Mouse (Mus musculus): ENCODE measurements around the gene Abhd4. TPM values are rescaled to one million over a fixed set of nuclear protein-coding genes. Genes with fewer than 3 reads are reported as not detected.

Abhd4 gene
- total RNA-seq (2014; rRNA removed) (61.0 and 75.1 TPM in 2 replicates), polyA plus RNA-seq (2015; fragmentation: Nextera tagmentation; extraction: Ambion mirVana) (61.9 and 69.7 TPM in 2 replicates)

DNA sequence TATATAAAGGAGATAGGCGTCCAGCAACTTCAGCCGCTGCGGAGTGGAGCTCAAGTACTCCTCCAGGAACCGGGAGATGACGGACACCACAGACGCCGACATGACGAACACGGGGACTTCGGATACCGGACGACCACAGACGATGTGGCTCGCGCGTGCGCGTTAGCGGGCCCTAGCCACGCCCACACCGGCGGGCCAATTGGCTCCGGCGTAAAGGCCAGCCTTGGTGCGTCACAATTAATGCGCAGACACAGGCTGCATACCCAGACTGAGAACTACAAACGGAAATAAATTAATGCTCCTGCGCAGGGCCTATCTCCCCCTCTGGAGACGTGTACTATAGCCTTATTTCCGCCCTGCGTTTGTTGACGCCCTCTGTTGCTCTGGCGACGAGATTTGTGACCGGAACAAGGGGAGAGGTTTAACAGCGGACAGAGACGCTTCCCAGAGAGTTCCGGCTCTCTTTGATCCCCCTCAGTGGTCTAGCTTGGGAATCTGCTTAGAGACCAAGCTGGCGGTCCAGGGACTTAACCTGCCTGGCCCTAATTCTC lies at the start of gene Abhd4, which contains the start of gene Dad1:
Gene Abhd4, plus strand, starts transcription at position 448 of the 551 bp plus-strand sequence.
Gene Dad1, minus strand, starts transcription at position 364 of the 551 bp plus-strand sequence.
- H3K27me3 ChIP-seq (ENCODE audit: insufficient read depth, low read length): no peaks in the 10 kb centered on the region
- peak within 1 kb of the TSS; percentile 72 for H3K27ac ChIP-seq (ENCODE audit: low read depth, low read length)
- H3K4me1 ChIP-seq (ENCODE audit: insufficient read depth): peaks cover 8% of the 10 kb centered on the region; the same call in 1 of the 2 replicates
- H3K4me3 ChIP-seq (ENCODE audit: low read depth, low read length): peak within 1 kb of the TSS; percentile 83
- 0 out of 2 replicates have a peak, but pooled peaks cover 6% of the 10 kb centered on the region for H3K36me3 ChIP-seq (ENCODE audit: insufficient read depth)
- peak; percentile 32 for TF ChIP-seq CTCF (IDR thresholded peaks at IDR 0.05; ENCODE audit: low read depth)
- H3K9ac ChIP-seq: peak within 1 kb of the TSS; percentile 68
- H3K4me2 ChIP-seq (ENCODE audit: low read depth): peak within 1 kb of the TSS; percentile 75
- ATAC-seq (peak; percentile 100), DNase-seq (peak; percentile 99)
- WGBS: under 1% methylated on average over 39 of the region's 39 CpGs
- no peaks in the 10 kb centered on the region for H3K9me3 ChIP-seq (ENCODE audit: low read length)

DNA sequence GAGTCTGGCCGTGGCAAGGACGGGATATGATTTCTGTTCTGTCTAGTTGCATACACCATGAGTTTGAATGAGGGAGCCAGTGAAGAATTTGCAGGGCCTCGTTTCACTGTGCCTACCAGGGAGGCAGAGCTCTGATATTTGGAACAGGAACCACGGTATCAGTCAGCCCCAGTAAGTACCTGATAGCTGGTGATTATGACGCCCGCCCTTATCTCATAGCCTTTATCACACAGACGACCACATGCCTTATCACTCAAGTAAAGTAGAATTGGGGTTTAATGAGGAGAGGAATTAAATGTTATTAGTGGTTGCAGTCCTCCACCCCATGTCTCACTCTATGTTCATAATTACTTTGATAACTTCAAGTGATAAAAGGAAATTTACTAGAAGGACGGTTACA lies 49.7 kb upstream of the Abhd4 start:
- no peaks in the 10 kb centered on the region for H3K4me1 ChIP-seq (ENCODE audit: insufficient read depth)
- no peaks in the 10 kb centered on the region for H3K9me3 ChIP-seq (ENCODE audit: low read length)
- H3K27me3 ChIP-seq (ENCODE audit: insufficient read depth, low read length): no peaks in the 10 kb centered on the region
- no peak overlapping the region for H3K4me3 ChIP-seq (ENCODE audit: low read depth, low read length)
- H3K9ac ChIP-seq: no peak overlapping the region
- no peak for TF ChIP-seq CTCF (IDR thresholded peaks at IDR 0.05; ENCODE audit: low read depth)
- ATAC-seq: no peak
- WGBS: 90% methylated on average over 8 of the region's 8 CpGs
- no peak for DNase-seq
- no peaks in the 10 kb centered on the region for H3K36me3 ChIP-seq (ENCODE audit: insufficient read depth)
- no peak overlapping the region for H3K4me2 ChIP-seq (ENCODE audit: low read depth)
- H3K27ac ChIP-seq (ENCODE audit: low read depth, low read length): no peak overlapping the region

DNA sequence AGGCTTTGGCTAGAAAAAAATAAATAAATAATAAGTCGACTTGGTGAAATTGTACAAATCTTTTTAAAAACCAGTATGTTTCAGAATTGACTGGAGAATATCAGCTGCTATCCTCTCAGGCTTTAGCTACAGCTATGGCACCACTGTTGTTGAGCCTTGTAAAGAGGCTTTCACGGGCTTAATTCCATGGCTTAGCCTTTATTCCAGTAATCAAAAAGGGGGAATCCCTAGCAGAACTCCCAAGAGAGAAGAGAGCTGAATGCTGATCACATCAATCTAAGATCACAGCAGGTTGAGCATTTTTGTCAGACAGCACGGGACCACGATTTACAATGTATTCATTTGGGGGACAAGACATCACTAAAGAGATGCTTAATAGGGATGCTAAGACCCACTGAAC lies 49.2 kb upstream of the Abhd4 start:
- ATAC-seq: no peak
- Histone ChIP-seq H3K27ac (ENCODE audit: low read depth, low read length) (no peak overlapping the region), H3K4me3 (ENCODE audit: low read depth, low read length) (no peak overlapping the region), H3K36me3 (ENCODE audit: insufficient read depth) (no peaks in the 10 kb centered on the region), H3K9me3 (ENCODE audit: low read length) (no peaks in the 10 kb centered on the region), H3K4me2 (ENCODE audit: low read depth) (no peak overlapping the region), H3K9ac (no peak overlapping the region), H3K4me1 (ENCODE audit: insufficient read depth) (no peaks in the 10 kb centered on the region), H3K27me3 (ENCODE audit: insufficient read depth, low read length) (no peaks in the 10 kb centered on the region)
- DNase-seq: no peak
- TF ChIP-seq CTCF (IDR thresholded peaks at IDR 0.05; ENCODE audit: low read depth): no peak
- 58% methylated on average over 4 of the region's 4 CpGs for WGBS

DNA sequence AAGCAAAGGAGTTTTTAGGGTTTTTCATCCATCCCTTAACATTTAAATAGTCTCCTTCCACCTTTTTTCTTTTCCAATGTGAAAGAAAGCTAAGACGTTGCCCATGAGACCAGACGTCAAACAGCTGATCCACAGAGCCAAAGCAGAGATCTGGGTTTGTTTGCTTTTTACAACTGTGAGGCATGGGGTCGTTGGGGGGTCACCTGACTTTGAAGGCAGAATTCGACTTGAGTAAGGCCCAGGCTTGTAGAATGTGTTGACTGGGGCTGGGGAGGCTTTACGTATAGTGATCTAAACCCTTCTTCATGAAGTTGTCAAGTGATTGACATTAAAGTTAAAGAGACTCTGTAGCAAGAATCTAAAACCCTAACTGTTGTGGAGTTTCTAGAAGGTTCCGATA lies 48.1 kb upstream of the Abhd4 start:
- TF ChIP-seq CTCF (IDR thresholded peaks at IDR 0.05; ENCODE audit: low read depth): no peak
- ATAC-seq (no peak), DNase-seq (no peak)
- no peak overlapping the region for H3K27ac ChIP-seq (ENCODE audit: low read depth, low read length)
- H3K4me3 ChIP-seq (ENCODE audit: low read depth, low read length): no peak overlapping the region
- no peaks in the 10 kb centered on the region for H3K4me1 ChIP-seq (ENCODE audit: insufficient read depth)
- 76% methylated on average over 6 of the region's 6 CpGs for WGBS
- H3K9me3 ChIP-seq (ENCODE audit: low read length): no peaks in the 10 kb centered on the region
- H3K27me3 ChIP-seq (ENCODE audit: insufficient read depth, low read length): no peaks in the 10 kb centered on the region
- no peaks in the 10 kb centered on the region for H3K36me3 ChIP-seq (ENCODE audit: insufficient read depth)
- no peak overlapping the region for H3K9ac ChIP-seq
- H3K4me2 ChIP-seq (ENCODE audit: low read depth): no peak overlapping the region

GRCm38 (mm10) chr14:54206309-54206708 lies 47.7 kb upstream of the Abhd4 start:
- no peaks in the 10 kb centered on the region for H3K4me1 ChIP-seq (ENCODE audit: insufficient read depth)
- 89% methylated on average over 5 of the region's 5 CpGs for WGBS
- H3K9me3 ChIP-seq (ENCODE audit: low read length): no peaks in the 10 kb centered on the region
- H3K9ac ChIP-seq: no peak overlapping the region
- no peak overlapping the region for H3K4me2 ChIP-seq (ENCODE audit: low read depth)
- no peaks in the 10 kb centered on the region for H3K36me3 ChIP-seq (ENCODE audit: insufficient read depth)
- no peaks in the 10 kb centered on the region for H3K27me3 ChIP-seq (ENCODE audit: insufficient read depth, low read length)
- no peak overlapping the region for H3K4me3 ChIP-seq (ENCODE audit: low read depth, low read length)
- no peak for TF ChIP-seq CTCF (IDR thresholded peaks at IDR 0.05; ENCODE audit: low read depth)
- H3K27ac ChIP-seq (ENCODE audit: low read depth, low read length): no peak overlapping the region
- no peak for DNase-seq
- no peak for ATAC-seq

GRCm38 (mm10) chr14:54206750-54207550 lies 47.0 kb upstream of the Abhd4 start:
- WGBS: 81% methylated on average over 15 of the region's 15 CpGs
- Histone ChIP-seq H3K9ac (no peak overlapping the region), H3K9me3 (ENCODE audit: low read length) (no peaks in the 10 kb centered on the region), H3K27ac (ENCODE audit: low read depth, low read length) (no peak overlapping the region), H3K4me1 (ENCODE audit: insufficient read depth) (no peaks in the 10 kb centered on the region), H3K4me3 (ENCODE audit: low read depth, low read length) (no peak overlapping the region), H3K4me2 (ENCODE audit: low read depth) (no peak overlapping the region), H3K36me3 (ENCODE audit: insufficient read depth) (no peaks in the 10 kb centered on the region), H3K27me3 (ENCODE audit: insufficient read depth, low read length) (no peaks in the 10 kb centered on the region)
- DNase-seq (no peak), ATAC-seq (no peak)
- no peak for TF ChIP-seq CTCF (IDR thresholded peaks at IDR 0.05; ENCODE audit: low read depth)

DNA sequence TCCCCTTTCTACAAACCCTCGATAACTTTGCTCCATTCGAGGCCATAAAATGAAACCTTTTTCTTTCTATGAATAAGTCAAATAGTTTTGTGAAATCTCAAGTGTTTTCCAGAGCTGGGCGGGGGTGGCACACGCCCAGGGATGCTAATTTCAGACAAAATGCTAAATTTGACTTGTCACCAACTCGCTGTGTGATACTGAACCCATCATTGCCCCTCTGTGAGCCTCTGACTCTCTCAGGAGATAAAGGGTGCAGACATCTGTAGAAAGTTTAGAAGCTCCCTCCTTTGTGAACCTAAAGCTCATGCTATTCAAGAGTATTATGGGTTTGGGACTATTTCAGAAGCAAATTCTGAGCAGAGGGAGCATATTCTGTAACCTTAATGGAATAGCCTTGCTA lies 46.1 kb upstream of the Abhd4 start:
- H3K36me3 ChIP-seq (ENCODE audit: insufficient read depth): no peaks in the 10 kb centered on the region
- H3K27me3 ChIP-seq (ENCODE audit: insufficient read depth, low read length): no peaks in the 10 kb centered on the region
- H3K4me1 ChIP-seq (ENCODE audit: insufficient read depth): no peaks in the 10 kb centered on the region
- no peak overlapping the region for H3K9ac ChIP-seq
- no peak overlapping the region for H3K4me3 ChIP-seq (ENCODE audit: low read depth, low read length)
- no peak for DNase-seq
- H3K27ac ChIP-seq (ENCODE audit: low read depth, low read length): no peak overlapping the region
- no peaks in the 10 kb centered on the region for H3K9me3 ChIP-seq (ENCODE audit: low read length)
- WGBS: 83% methylated on average over 5 of the region's 5 CpGs
- ATAC-seq: no peak
- no peak overlapping the region for H3K4me2 ChIP-seq (ENCODE audit: low read depth)
- no peak for TF ChIP-seq CTCF (IDR thresholded peaks at IDR 0.05; ENCODE audit: low read depth)

All from forebrain, postnatal 0 days (tissue).